In the genomic region with DNA sequence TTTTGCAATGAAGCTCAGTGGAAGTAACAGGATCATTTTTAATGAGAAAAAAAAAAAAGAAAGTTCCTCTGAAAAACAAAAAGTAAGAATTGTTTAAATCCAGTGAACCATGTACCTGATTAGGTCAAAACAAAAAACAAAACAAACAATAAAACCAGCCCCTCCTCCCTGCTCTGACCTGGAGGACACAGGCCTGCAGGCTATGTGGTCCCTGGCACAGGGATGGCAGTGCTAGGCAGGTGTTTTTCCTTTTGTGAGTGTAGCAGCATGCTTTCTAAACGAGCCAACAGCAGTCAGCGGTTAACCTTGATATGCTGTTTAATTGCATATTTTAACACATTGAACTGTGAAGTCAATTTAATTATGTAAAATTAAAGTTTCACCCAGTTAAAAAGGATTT, we compare ENCODE assay signal across 21 mouse cellular contexts.
"Had no signal": no experiment of that assay in that cellular context is flagged by ENCODE, and none has a peak within 500 bp of the region (broad histone marks: within the 10 kb centered on the region; RNA-seq: fewer than 3 reads in every experiment).

No protein-coding gene starts in this region.

- DNase-seq: kidney, adult 8-10 months; kidney, postnatal 10 days; kidney, postnatal 4 days; left cerebral cortex, postnatal 4 days; liver, postnatal 0 days; lung, embryonic 14.5 days; right cerebral cortex, adult 18-20 months; right cerebral cortex, postnatal 14 days; thymus, adult 18-20 months; thymus, postnatal 36 days had no signal

- H3K4me1 ChIP-seq: limb, embryonic 12.5 days; limb, embryonic 15.5 days; midbrain, embryonic 12.5 days; neural tube, embryonic 13.5 days had no signal

- H3K4me2 ChIP-seq: kidney, embryonic 15.5 days; limb, embryonic 12.5 days; limb, embryonic 15.5 days; liver, embryonic 11.5 days; lung, embryonic 14.5 days; midbrain, embryonic 12.5 days; neural tube, embryonic 13.5 days had no signal

- H3K36me3 ChIP-seq: kidney, embryonic 15.5 days; limb, embryonic 12.5 days; limb, embryonic 15.5 days; midbrain, embryonic 12.5 days; neural tube, embryonic 13.5 days had no signal

- ATAC-seq: liver, postnatal 0 days; lung, postnatal 0 days; midbrain, embryonic 16.5 days had no signal

- H3K9me3 ChIP-seq: kidney, embryonic 15.5 days; limb, embryonic 12.5 days; limb, embryonic 15.5 days; midbrain, embryonic 12.5 days; neural tube, embryonic 13.5 days had no signal

- H3K27me3 ChIP-seq: kidney, embryonic 15.5 days; limb, embryonic 12.5 days; limb, embryonic 15.5 days; midbrain, embryonic 12.5 days; neural tube, embryonic 13.5 days had no signal

- H3K9ac ChIP-seq: kidney, embryonic 15.5 days; limb, embryonic 12.5 days; limb, embryonic 15.5 days; liver, embryonic 14.5 days; liver, postnatal 0 days; lung, embryonic 14.5 days; midbrain, embryonic 12.5 days; neural tube, embryonic 13.5 days had no signal

- H3K27ac ChIP-seq: kidney, embryonic 15.5 days; limb, embryonic 12.5 days; limb, embryonic 15.5 days; liver, embryonic 14.5 days; macrophage; midbrain, embryonic 12.5 days; neural tube, embryonic 13.5 days had no signal

- H3K4me3 ChIP-seq: kidney, embryonic 15.5 days; limb, embryonic 12.5 days; limb, embryonic 15.5 days; midbrain, embryonic 12.5 days; myocyte; neural tube, embryonic 13.5 days had no signal
